Comparison of ENCODE assay signal across 23 mouse cellular contexts in genomic region chr2:104496206-104496605, GRCm38 (mm10).
"Had no signal": no experiment of that assay in that cellular context is flagged by ENCODE, and none has a peak within 500 bp of the region (broad histone marks: within the 10 kb centered on the region; RNA-seq: fewer than 3 reads in every experiment).

No protein-coding gene starts in this region.

- H3K4me3 ChIP-seq: kidney, embryonic 15.5 days; limb, embryonic 10.5 days; limb, embryonic 13.5 days; liver, embryonic 12.5 days; liver, embryonic 15.5 days; lung, embryonic 15.5 days; megakaryocyte, embryonic 14.5 days; midbrain, embryonic 10.5 days; neural tube, embryonic 12.5 days; neural tube, embryonic 15.5 days had no signal

- H3K27me3 ChIP-seq: kidney, embryonic 15.5 days; limb, embryonic 13.5 days; lung, embryonic 15.5 days; megakaryocyte, embryonic 14.5 days had no signal

- H3K9me3 ChIP-seq: kidney, embryonic 15.5 days; limb, embryonic 10.5 days; limb, embryonic 13.5 days; liver, embryonic 12.5 days; liver, embryonic 15.5 days; lung, embryonic 15.5 days; megakaryocyte, embryonic 14.5 days; midbrain, embryonic 10.5 days; neural tube, embryonic 12.5 days; neural tube, embryonic 15.5 days had no signal

- H3K27ac ChIP-seq: kidney, embryonic 15.5 days; limb, embryonic 10.5 days; limb, embryonic 13.5 days; liver, embryonic 12.5 days; liver, embryonic 15.5 days; lung, embryonic 15.5 days; midbrain, embryonic 10.5 days; neural tube, embryonic 12.5 days; neural tube, embryonic 15.5 days had no signal

- DNase-seq: kidney, adult 8-10 months; kidney, postnatal 10 days; kidney, postnatal 36 days; layer of hippocampus, postnatal 36 days; liver; lung, adult 18-20 months; lung, postnatal 36 days; midbrain, embryonic 14.5 days; right cerebral cortex, adult 18-20 months; right cerebral cortex, postnatal 14 days; right cerebral cortex, postnatal 4 days; thymus, adult 18-20 months; thymus, postnatal 36 days had no signal

- H3K9ac ChIP-seq: kidney, embryonic 15.5 days; limb, embryonic 13.5 days; liver, embryonic 12.5 days; liver, embryonic 15.5 days; lung, embryonic 15.5 days; neural tube, embryonic 12.5 days; neural tube, embryonic 15.5 days had no signal

- H3K36me3 ChIP-seq: kidney, embryonic 15.5 days; limb, embryonic 10.5 days; limb, embryonic 13.5 days; liver, embryonic 12.5 days; liver, embryonic 15.5 days; lung, embryonic 15.5 days; midbrain, embryonic 10.5 days; neural tube, embryonic 12.5 days; neural tube, embryonic 15.5 days had no signal

- ATAC-seq: liver, embryonic 12.5 days had no signal

- H3K4me2 ChIP-seq: kidney, embryonic 15.5 days; limb, embryonic 13.5 days; liver, embryonic 15.5 days; lung, embryonic 15.5 days; neural tube, embryonic 12.5 days; neural tube, embryonic 15.5 days had no signal
